Mouse (Mus musculus) urinary bladder, postnatal 4 days (tissue): Measurements from ENCODE around the gene Cga.

Source experiments
- DNase-seq, 2 experiments: peaks; one replicate each; pipeline ENCODE4 v3.0.0; 2021 to 2022; ENCODE audit warnings: low spot score in 2 of 2

Cga gene

DNA sequence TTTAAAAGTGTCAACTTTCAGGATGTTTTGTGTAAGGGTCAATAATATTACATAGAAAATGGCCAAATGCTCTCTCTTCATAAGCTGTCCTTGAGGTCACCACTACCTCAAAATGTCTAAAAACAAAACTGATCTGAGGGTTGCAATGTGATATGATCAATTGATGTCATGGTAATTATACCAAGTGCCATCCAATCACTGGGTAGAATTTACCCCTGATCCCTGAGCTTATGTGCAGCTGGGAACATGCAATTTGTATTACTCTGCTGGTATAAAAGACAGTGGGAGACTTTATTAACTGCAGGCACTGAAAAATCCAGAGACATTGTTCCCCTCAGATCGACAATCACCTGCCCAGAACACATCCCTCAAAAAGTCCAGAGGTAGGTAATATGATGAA, at the start of gene Cga:
Gene Cga (plus strand): TSS at position 301 of the 400 bp plus-strand sequence.
- no peak for DNase-seq

DNA sequence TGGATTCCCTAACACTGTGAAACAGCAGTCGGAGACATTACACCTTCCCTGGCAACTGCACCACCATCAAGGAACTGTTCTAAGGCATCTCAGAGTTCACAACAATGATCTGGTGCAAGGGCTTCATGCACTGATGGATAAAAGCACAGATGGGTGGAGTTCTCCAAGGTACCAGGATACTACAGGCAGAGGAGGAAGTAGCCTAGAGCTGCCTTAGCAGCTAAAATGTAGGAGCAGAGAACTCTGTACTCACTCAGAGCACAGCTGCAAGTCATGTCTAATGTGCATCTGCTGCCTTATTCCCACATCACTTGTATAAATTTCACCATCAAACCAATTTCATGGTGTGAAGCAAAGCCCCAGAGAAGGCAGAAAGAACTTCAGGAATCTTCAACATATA, 49.7 kb upstream of the Cga start:
- no peak for DNase-seq

DNA sequence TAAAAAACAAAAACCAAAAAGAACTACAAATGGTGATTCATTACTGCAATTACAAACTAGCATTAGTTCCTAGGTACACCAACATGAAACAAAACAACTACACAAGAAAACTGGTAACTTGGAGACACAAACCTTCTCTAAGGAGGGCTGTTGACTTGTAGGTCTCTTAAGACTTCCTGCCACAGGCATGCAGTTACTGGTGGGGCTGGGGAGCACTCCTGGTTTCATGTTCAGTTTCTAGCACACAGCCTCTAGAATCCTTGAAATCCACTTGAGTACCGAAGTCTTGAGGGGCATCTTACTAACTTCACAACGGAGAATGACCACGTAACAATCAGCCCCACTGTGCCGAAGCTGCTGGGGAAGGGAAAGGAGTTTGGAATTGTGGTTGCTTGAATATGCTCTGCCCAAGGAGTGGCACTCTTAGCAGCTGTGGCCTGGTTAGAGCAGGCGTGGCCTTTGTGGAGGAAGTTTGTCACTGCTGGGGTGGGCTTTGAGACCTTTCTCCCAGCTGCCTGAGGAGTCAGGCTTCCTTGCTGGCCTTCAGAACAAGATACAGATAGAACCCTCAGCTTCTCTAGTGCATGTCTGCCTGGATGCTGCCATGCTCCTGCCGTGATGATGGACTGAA, 45.8 kb upstream of the Cga start:
- no peak for DNase-seq

DNA sequence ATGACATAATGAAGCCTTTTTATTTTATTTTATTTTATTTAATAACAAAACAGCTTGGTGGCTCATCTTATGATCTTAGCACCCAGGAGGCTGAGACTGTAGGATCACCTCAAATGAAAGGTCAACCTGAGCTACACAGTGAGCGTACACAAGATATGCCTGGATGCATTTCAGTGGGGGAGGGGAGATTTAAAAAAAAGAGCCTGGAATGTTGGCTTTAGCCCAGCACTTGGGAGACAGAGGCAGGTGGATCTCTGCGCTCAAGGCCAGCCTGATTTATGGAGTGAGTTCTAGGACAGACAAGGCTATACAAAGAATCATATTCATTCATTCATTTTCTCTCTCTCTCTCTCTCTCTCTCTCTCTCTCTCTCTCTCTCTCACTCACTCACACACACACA, 43.4 kb upstream of the Cga start:
- DNase-seq: no peak

DNA sequence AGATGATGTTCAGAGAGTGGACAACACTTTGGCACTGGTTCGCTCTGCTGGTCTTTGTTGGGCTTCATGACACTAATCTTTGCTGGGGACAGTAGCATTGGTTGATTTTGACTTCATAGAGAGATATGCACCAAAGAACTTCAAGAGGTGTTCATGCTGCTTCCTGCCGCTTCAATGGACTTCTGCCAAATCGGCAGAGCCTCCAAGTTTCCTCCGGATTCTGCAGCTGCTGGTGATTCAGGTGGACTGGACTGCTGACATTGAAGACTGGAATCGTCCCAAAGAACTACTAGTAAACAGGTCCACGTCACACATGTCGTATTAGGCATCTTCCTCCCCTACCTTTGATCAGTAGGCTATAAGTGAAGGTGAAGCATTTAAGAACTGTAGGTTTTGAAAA, 41.5 kb upstream of the Cga start:
- DNase-seq: no peak

DNA sequence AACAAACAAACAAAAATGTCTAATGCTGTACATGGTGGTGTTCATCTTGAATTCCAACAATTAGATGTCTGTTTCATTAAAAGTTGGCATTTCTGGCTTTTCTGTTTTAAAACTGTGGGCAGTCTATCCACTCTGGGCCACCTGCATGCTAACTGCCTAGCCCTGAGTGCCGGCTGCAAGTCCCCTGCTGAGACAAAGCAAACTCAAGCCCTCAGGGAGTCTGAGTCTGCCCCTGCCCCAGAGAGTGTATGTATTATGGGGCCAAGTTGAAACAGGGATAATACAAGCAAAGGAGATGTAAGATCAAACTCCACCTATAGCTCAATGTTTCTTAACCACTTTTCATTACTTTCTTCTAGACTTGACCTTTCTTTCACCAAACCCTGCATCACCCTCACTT, 37.6 kb upstream of the Cga start:
- DNase-seq: no peak

DNA sequence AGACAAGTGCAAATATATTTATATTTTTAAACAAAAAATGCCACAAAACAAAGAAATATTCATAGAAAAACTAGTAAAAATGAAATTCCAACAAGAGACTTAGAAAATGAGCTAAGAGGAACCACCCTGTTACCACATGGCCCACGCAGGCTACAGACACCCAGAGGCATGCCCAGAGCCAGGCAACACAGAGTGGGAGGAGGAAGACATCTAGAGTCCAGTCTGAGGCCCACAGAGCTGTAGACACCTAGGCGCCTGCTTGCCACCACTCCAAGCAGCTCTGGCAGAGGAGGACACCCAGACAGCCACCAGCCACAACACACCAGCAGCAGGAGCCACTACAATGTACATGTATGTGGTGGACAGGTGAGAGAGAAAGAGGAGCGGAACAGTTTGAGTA, 34.7 kb upstream of the Cga start:
- DNase-seq: no peak

DNA sequence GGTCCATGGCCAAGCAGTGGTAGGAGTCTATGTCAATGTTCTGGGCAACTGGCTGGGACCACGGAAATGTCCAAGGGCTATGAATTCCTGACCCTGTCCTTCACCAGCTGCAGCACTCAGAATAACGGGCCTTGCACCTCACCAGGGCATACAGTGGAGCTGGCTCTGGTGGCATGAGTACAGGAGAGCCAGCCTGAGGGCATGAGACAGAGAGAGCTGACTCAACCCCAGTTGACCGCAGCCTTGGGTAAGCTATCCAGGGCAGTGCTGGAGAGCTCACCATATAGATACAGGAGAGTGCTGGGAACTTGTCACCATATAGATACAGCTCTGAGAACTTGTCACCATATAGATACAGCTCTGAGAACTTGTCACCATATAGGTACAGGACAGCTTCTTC, 34.2 kb upstream of the Cga start:
- DNase-seq: no peak

DNA sequence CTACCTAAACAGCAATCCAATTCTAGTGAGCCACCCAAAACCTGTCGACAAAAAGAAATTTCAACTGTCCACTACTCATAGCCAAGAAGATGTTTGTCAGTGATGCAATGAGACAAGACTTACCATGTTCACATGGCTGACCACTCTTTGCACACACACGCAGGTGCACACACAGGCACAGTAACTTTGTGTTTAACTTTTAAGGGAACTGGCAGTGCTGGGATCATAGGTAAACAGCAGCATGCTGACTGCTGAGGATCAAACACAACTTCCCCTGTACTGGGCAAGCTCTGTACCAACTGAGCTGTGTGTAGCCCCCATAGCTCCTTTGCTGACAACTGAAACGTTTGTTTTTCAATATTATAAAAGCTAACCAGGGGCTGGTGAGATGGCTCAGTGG, 32.1 kb upstream of the Cga start:
- no peak for DNase-seq

DNA sequence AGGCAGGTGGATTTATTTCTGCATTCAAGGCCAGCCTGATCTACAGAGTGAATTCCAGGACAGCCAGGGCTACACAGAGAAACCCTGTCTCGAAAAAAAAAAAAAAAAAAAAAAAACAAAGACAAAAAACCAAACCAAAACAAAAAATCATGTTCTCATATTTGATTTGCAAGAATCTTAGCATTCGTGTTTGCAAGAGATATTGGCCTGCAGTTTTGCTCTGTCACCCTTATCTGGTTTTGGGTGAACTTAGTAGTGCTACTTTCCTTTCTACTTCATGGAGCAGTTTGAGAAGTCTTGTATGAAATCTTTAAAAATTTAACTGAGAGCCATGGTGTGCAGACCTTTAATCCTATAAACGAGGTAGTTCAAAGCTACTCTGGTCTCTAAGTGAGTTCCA, 23.8 kb upstream of the Cga start:
- DNase-seq: no peak

DNA sequence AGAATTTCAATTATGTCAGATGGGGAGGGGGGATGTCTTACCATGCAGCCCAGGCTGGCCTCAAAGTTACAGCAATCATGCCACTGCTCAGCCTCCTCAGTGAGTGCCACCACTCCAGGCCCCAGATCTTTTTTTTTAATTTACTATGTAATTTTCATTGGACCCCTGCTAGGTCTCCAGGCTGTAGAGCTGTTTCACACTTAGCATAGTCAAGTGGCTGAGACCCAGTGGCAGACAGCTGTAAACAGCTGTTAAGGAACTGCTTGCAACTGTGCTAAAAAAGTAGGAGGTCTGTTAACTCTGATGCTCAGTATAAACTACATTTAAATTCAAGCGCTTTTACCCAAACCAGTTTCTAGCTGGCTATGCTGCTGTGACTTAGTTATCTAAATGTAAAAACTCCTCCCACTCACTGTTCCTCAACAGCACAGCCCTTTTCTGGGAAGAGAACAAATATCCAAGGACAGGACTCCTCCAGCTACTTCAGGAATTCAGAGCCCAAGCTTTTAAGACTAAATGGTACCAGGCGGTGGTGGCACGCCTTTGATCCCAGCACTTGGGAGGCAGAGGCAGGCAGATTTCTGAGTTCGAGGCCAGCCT, 20.6 kb upstream of the Cga start:
- no peak for DNase-seq

DNA sequence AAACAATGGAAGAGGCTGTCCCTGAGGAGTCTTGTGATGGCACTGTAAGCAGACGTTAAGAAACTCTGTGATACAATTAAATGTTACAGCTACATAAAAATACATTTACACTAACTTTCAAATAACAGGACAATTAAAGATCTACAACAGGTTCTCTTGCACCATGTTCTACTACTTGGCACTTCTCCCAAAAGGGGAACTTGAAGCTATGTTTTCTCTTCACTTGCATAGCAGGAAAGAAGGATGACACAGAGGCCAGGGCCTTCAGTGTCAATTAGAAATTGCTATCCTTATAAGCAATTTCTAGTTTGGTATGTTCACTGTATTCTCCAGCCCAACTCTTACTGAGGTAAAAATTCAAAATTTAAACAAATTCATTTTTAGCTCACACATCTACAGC, 19.3 kb upstream of the Cga start:
- no peak for DNase-seq

DNA sequence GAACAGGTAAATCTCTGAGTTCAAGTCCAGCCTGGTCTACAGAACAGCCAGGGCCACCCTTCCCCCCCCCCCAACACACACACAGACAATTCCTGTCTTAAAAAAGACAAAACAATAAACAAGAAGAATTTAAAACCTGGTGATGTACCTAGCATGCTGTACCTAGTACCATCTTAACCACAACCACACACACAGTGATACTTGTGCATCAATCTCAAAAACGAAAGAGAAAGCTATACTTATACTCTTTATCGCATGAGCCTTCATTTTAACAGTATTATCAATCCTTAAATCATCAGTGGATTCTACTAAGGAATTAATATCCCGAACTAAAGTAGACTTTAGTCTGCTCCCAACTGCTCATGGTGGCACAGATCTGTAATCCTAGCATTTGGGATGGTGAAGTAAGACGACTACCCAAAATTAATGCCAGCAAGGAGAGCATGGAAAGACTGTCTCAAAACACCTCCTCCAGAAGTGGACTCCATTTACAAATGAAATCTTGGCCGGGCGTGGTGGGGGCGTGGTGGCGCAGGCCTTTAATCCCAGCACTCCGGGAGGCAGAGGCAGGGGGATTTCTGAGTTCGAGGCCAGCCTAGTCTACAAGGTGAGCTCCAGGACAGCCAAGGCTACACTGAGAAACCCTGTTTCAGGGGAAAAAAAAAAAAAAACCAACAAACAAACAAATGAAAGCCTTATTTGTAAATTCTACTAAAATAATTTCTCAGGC, 12.5 kb upstream of the Cga start:
- DNase-seq: no peak

DNA sequence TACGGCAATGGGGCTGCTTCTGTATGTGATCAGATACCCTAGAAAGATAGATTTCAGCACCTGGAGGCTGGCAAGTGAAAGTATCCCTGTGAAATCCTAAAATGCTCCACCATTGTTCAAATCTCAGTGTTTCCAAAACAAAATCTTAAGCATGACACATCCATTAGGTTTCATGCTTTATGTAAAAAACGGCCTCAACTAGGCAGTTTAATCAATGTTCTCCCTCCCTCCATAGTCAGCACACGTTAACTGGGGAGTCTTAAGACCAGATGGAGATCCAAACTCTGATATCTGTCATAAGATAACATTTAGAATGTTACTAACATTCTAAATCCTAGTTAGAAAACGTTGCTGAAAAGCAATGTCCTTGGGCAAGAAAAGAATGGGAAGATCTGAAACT, 11.7 kb upstream of the Cga start:
- DNase-seq: no peak

DNA sequence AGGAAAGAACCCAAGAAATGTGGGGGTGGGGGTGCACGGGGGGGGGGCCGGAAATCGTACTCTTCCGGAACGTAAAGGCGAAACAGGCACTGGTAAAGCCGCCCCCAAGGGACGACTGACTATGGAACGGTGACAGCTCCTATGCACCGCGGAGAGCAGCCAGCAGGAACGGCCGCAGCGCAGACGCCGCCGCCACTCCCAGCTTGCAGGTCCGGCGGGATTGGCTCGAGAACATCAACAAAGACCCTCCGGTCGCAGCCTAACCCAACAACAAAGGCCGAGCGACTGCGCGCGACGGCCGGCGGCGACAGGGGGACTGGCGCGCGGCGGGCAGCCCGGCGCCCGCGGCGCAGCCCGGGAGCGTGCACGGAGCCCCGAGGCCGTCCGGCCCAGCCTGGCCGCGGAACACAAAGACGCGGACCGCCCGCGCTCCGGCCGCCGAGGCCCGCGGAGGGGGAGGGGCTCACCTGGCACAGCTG, 11.2 kb upstream of the Cga start:
- peak in 1 of 2 experiments; percentile 62 for DNase-seq

DNA sequence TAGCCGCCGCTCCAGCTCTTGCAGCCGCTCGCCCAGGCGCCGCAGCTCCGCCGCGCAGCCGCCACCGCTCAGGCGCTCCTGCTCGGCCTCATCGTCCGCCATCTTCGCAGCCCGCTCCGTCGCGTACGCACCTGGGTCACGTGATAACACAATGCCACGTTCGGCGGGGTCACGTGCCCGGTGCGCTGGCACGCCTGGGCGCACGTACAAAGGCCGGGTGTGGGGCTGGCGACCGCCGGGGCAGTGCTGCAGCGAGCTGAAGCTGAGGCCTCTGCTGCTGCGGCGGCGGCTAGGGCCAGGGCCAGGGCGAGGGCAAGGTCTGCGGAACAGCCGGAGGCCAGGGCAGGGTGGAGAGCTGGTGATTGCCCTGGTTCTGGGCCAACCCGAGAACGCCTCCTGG, 10.8 kb upstream of the Cga start, which contains the start of gene Zfp292:
Gene Zfp292 (minus strand): TSS at position 143 of the 400 bp plus-strand sequence.
- DNase-seq: peak; percentile 88 to 89

DNA sequence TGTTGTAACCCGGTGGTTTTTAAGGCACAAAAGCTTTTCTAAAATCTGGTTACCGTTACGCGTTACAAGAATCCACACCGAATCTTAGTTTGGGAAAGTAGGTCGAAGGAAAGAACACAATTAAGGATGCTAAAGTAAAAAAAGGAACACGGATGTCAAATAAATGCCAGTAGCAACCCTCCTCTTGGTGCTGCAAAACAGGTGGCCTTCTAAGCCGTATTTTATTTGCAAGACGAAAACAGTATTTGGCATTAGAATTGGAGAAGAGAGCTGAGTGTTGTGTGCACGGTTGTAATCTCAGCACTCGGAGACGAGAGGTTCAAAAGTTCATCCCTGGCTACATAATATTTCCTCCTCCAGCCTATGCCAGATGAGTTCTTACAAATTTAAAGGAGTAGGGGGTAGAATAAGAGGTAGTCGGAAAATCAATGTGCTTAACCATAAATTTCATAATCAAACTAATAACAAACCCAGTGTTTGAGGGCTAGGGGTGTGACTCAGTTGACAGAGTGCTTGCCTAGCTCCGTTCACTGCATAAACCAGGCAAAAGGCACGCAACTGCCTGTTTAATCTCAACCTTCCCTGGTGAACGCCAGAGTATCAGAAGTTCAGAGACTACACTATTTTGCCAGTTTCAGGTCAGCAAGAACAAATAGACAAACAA, 10.1 kb upstream of the Cga start:
- no peak for DNase-seq

DNA sequence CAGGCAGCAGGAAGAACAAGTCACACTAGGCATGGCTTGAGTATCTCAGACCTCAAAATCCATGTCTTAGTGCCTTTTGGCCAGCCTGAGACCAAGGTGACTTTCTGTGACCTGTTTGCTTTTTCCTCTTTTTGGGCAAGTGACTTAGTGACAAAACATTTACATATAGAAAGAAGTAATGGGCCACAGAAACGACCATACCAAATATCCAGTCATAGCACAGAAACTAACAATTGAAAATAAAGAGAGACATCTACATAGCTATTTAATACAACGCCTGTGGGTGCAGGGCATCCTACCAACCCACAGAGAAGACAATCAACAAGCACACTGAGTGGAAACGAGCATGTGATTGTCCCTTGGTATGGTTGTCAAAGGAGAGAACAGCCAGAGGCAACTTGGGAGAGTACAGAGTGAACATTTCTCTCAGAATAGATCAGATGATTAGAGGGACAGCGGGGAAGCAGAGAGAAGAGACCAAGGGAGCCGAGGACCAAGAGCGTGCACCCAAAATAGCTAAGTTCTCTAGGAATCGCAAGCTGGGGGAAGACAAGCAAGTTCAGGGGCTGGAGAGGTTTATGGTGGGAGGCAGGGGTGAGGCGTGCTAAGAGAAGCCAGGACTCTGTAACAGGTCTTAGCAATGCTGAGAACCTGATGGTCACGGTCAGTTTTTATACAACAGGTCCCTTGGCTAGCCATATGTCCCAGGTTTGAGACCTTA, 7.8 kb upstream of the Cga start:
- DNase-seq: no peak

DNA sequence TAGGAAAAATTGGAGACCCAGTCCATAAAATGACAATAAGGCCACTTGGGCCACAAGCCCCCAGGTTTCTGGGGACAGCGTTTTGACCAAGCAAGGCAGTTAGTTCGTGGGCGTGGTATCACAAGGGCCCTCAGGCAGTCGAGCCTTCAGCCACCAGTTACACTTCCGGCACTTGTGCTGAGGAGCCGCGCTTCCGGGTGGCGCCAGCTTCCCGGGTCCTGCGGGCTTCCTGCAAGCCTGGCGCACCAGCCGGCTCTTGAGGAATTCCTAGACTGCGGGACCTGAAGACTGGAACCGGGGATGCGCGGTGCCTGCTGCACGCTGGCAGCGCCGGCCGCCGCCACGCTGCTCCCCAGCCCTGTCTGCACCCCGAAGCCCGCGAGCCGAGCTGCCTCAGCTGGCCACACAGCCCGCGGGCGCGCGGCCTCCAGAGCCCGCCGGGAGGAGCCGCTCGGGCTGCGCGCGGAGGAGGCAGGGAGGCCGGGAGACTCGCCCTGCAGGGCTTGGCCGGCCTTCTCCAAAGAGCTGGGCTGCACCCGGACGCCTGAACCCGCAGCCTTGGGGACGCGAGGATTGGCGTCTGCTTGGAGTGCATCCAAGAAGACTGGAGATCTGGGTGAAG, 7.0 kb upstream of the Cga start:
- peak; percentile 78 to 81 for DNase-seq

DNA sequence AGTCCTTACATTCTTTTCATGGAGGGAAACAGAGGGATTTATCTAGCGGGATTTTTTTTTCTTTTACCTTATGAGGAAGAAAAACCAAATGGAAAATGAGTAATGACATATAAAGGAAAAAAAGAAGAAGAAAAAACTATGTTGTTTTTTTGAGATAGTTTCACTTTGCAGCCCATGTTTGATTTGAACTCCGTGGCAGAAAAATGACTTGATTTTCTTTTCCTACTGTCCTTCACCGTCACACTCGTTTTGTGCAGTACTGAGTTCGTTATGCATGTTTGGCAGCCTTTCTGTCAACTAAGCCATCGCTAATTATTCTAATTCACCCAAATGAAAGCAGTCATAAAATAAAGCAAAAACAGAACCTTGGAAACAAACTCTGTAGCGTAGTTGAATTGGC, 6.3 kb upstream of the Cga start:
- no peak for DNase-seq

DNA sequence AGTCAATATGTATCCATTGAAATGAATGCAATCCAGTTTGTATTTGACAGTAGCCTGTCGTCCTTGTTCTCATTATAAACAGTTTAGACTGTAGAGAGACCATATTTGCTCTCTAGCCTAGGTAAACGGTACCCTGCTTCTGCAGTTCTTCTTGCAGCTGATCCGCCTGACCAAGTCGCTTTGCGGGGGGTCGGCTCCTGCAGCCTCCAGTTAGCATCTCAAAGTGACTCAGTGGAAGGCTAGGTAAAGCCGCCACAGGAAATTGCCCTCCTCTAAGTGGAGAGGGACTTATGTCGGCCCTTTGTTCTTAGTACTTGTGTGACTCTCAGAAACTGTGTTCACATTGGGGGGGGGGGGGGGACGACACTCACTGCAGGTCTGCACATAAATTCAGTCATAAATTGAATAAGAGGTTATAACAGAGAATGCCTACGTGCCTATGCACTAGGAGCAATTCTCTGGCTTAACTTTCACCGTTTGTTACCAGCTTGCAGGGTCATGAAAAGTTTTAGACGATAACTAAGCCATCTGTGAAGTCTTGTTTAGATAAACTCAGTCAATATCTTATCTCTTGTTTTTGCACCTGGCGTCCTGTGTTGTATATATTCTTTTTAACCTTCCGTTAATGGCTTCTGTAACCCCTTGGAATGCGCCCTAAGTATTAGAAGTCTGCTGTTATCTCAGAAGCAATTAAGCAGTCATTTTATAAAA, 4.3 kb upstream of the Cga start:
- no peak for DNase-seq
